Comparison of ENCODE assay signal across 15 mouse cellular contexts in the genomic region with DNA sequence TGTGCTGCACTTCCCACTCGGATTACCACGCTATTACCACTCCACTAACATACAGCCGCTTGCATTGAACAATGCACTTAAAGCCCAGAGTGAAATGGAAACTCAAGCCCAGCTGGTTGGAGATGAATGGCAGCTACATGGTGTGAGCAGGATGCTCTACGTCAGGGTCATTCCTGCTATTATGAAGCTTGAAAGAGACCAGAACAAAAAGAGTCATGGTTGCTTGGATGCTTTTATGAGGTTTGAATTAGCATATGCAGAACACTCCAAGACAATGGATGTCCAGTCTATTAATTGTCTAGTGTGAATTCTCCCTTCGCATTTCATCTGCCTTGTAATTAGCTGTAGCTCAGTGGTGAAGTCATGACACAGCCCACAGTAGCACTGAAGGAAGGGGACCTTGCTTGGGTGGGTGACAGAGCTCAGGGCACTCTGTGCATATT.
DNase-seq lines count a peak whose midpoint lies in the region; ATAC-seq and TF ChIP-seq lines count a peak whose summit lies in the region.
"Had no signal": no experiment of that assay in that cellular context is flagged by ENCODE, and none has a peak within 500 bp of the region (broad histone marks: within the 10 kb centered on the region; RNA-seq: fewer than 3 reads in every experiment).

No protein-coding gene starts in this region.

- no peak for TF ChIP-seq CTCF in kidney, adult 2 months (conservative IDR thresholded peaks at IDR 0.05; ENCODE audit: insufficient read depth, insufficient read length, low read depth, low read length)

- peak; percentile 84 for ATAC-seq in midbrain, embryonic 14.5 days (ENCODE audit: low FRiP score, low TSS enrichment)
- ATAC-seq: intestine, postnatal 0 days had no signal

- H3K4me1 ChIP-seq in hindbrain, embryonic 10.5 days (replicated peaks): peaks cover 18% of the 10 kb centered on the region
- peaks cover 9% of the 10 kb centered on the region for H3K4me1 ChIP-seq in midbrain, embryonic 14.5 days (ENCODE audit: control insufficient read depth, insufficient read depth, low read length)
- H3K4me1 ChIP-seq in kidney, adult 2 months (ENCODE audit: control insufficient read depth, insufficient read depth, low read length): no peaks in the 10 kb centered on the region
- H3K4me1 ChIP-seq: liver, embryonic 13.5 days had no signal

- no peaks in the 10 kb centered on the region for H3K36me3 ChIP-seq in hindbrain, embryonic 10.5 days
- H3K36me3 ChIP-seq in midbrain, embryonic 14.5 days (ENCODE audit: control insufficient read depth, insufficient read depth, low read length): no peaks in the 10 kb centered on the region
- H3K36me3 ChIP-seq in kidney, adult 2 months (ENCODE audit: control insufficient read depth, insufficient read depth, low read length): no peaks in the 10 kb centered on the region
- H3K36me3 ChIP-seq: liver, embryonic 13.5 days had no signal

- no peak overlapping the region for H3K9ac ChIP-seq in midbrain, embryonic 14.5 days (replicated peaks; ENCODE audit: low read length)
- H3K9ac ChIP-seq: liver, embryonic 13.5 days had no signal

- no peak overlapping the region for H3K4me3 ChIP-seq in hindbrain, embryonic 10.5 days
- no peak overlapping the region for H3K4me3 ChIP-seq in midbrain, embryonic 14.5 days (replicated peaks; ENCODE audit: low read depth, low read length)
- no peak overlapping the region for H3K4me3 ChIP-seq in kidney, adult 2 months (ENCODE audit: insufficient read depth, low read depth, low read length)
- H3K4me3 ChIP-seq: liver, embryonic 13.5 days had no signal

- no peak overlapping the region for H3K4me2 ChIP-seq in midbrain, embryonic 14.5 days (ENCODE audit: low read length)
- H3K4me2 ChIP-seq: liver, embryonic 13.5 days had no signal

- H3K9me3 ChIP-seq in hindbrain, embryonic 10.5 days: no peaks in the 10 kb centered on the region
- no peaks in the 10 kb centered on the region for H3K9me3 ChIP-seq in midbrain, embryonic 14.5 days (ENCODE audit: control insufficient read depth, low read length)
- H3K9me3 ChIP-seq: liver, embryonic 13.5 days had no signal

- TF ChIP-seq POLR2A in kidney, adult 2 months (IDR thresholded peaks at IDR 0.05; ENCODE audit: low read depth, low read length): no peak

- DNase-seq in embryo, embryonic 10 days (ENCODE audit: low spot score): peak; percentile 37
- no peak for DNase-seq in embryo, embryonic 9.5 days (ENCODE audit: extremely low spot score)
- peak; percentile 45 for DNase-seq in hindbrain, embryonic 10.5 days (ENCODE audit: low spot score)
- DNase-seq in midbrain, embryonic 14.5 days: peak; percentile 53
- DNase-seq in retina, postnatal 1 day: peak; percentile 95
- no peak for DNase-seq in kidney, adult 2 months
- DNase-seq in adrenal gland, adult (ENCODE audit: inconsistent age in 2 of 2, low spot score in 1 of 2): no peak
- no peak for DNase-seq in adrenal gland, postnatal 10 days
- DNase-seq: adrenal gland, postnatal 25 days; cerebellum, adult 11 months; gastrocnemius, postnatal 36 days; liver, embryonic 13.5 days; lung, postnatal 10 days; spleen, adult 18-20 months had no signal

- peaks cover 5% of the 10 kb centered on the region; the same call in 1 of the 2 replicates for H3K27me3 ChIP-seq in hindbrain, embryonic 10.5 days (ENCODE audit: insufficient read depth, poor library complexity, severe bottlenecking)
- H3K27me3 ChIP-seq in midbrain, embryonic 14.5 days (ENCODE audit: control insufficient read depth, insufficient read depth, low read length): no peaks in the 10 kb centered on the region
- H3K27me3 ChIP-seq in kidney, adult 2 months (replicated peaks; ENCODE audit: control insufficient read depth, insufficient read depth, low read length): no peaks in the 10 kb centered on the region
- H3K27me3 ChIP-seq: liver, embryonic 13.5 days had no signal

- WGBS in hindbrain, embryonic 10.5 days: 40% methylated on average over 5 of the region's 5 CpGs
- 16% methylated on average over 5 of the region's 5 CpGs for WGBS in midbrain, embryonic 14.5 days
- WGBS in kidney, adult 2 months: 91% methylated on average over 5 of the region's 5 CpGs

- H3K27ac ChIP-seq in hindbrain, embryonic 10.5 days: peak overlapping the region; percentile 71
- peak overlapping the region; percentile 14 for H3K27ac ChIP-seq in midbrain, embryonic 14.5 days (replicated peaks; ENCODE audit: low read depth, low read length)
- no peak overlapping the region for H3K27ac ChIP-seq in kidney, adult 2 months (ENCODE audit: insufficient read depth, low read depth, low read length)
- H3K27ac ChIP-seq: liver, embryonic 13.5 days had no signal

Comparison
In these comparisons a context has a peak if more than half of its experiments do, and no peak if none do; other contexts are left out.
1. DNase-seq: peak in embryo, embryonic 10 days (single experiment), hindbrain, embryonic 10.5 days (single experiment), midbrain, embryonic 14.5 days (single experiment) and retina, postnatal 1 day (single experiment); none in embryo, embryonic 9.5 days (single experiment), kidney, adult 2 months (single experiment), adrenal gland, adult (0 of 2) and adrenal gland, postnatal 10 days (single experiment).